Mouse (Mus musculus) lung, embryonic 15.5 days (tissue): Measurements from ENCODE around the gene Vpreb1. TPM values are rescaled to one million over a fixed set of nuclear protein-coding genes. Genes with fewer than 3 reads are reported as not detected.
"Not testable (repeated sequence)": the region's sequence is repeated elsewhere in the genome, so short reads cannot be mapped to it uniquely, and the experiment has no call there.

ENCODE experiments used
- ATAC-seq: fragments of 200-750 bp; cut with Nextera tagmentation; 2 replicates; pipeline ENCODE4 v1.8.0; 2017; ENCODE audit warnings: moderate number of reproducible peaks, borderline replicate concordance; ENCODE audit not compliant: low FRiP score, low TSS enrichment; ENCODE audit errors: extremely low read depth
- H3K27ac ChIP-seq: fragments of 300-500 bp; sonication (generic); 2 replicates; pipeline ENCODE4 v1.5.1; 2015; ENCODE audit warnings: moderate library complexity, mild to moderate bottlenecking, inconsistent platforms
- H3K27me3 ChIP-seq: fragments of 300-500 bp; sonication (generic); 2 replicates; pipeline ENCODE4 v1.6.1; 2015; ENCODE audit warnings: inconsistent platforms
- H3K36me3 ChIP-seq: fragments of 300-500 bp; sonication (generic); 2 replicates; pipeline ENCODE4 v1.6.1; 2015; ENCODE audit warnings: inconsistent platforms
- H3K4me1 ChIP-seq: fragments of 300-500 bp; sonication (generic); 2 replicates; pipeline ENCODE4 v1.6.1; 2015; ENCODE audit warnings: inconsistent platforms
- H3K4me2 ChIP-seq: fragments of 300-500 bp; sonication (generic); 2 replicates; pipeline ENCODE4 v1.6.1; 2015; ENCODE audit warnings: inconsistent platforms, mild to moderate bottlenecking, moderate library complexity
- H3K4me3 ChIP-seq: fragments of 300-500 bp; sonication (generic); 2 replicates; pipeline ENCODE4 v1.5.1; 2015; ENCODE audit warnings: mild to moderate bottlenecking, inconsistent platforms
- H3K9ac ChIP-seq: fragments of 300-500 bp; sonication (generic); 2 replicates; pipeline ENCODE4 v1.6.1; 2015; ENCODE audit warnings: inconsistent platforms
- H3K9me3 ChIP-seq: fragments of 300-500 bp; sonication (generic); 2 replicates; pipeline ENCODE4 v1.6.1; 2016; ENCODE audit warnings: inconsistent platforms
- WGBS: fragments of 180-500 bp; shearing (Covaris S2); methylation state at CpG from one replicate; pipeline ENCODE4 v1.1.7; 2015; 5-methylcytosine and 5-hydroxymethylcytosine counted together
- polyA plus RNA-seq: library from polyadenylated mRNA; unstranded; fragments of >200 nt; fragmentation: Nextera tagmentation; extraction: Ambion mirVana; gene quantifications from 2 replicates; pipeline ENCODE4 v1.2.1, GENCODE M21; 2015

The Vpreb1 gene
- polyA plus RNA-seq, 1 experiment from 2014 or later = 2.6 TPM

GRCm38 (mm10) chr16:16892366-16892765 is 21.7 kb upstream of the Vpreb1 start:
- WGBS = 95% methylated on average over 7 of the region's 7 CpGs
- Histone ChIP-seq H3K27ac (no peak overlapping the region), H3K9me3 (no peaks in the 10 kb centered on the region), H3K4me3 (no peak overlapping the region), H3K4me2 (no peak overlapping the region), H3K27me3 (no peaks in the 10 kb centered on the region), H3K9ac (no peak overlapping the region), H3K4me1 (peaks cover 6% of the 10 kb centered on the region), H3K36me3 (peaks cover 70% of the 10 kb centered on the region)
- no peak for ATAC-seq

- 92% methylated on average over 1 of the region's 1 CpGs for WGBS
- Histone ChIP-seq H3K9ac (no peak overlapping the region), H3K9me3 (no peaks in the 10 kb centered on the region), H3K4me1 (no peaks in the 10 kb centered on the region), H3K27ac (no peak overlapping the region), H3K4me3 (no peak overlapping the region), H3K27me3 (no peaks in the 10 kb centered on the region), H3K36me3 (peaks cover 99% of the 10 kb centered on the region), H3K4me2 (no peak overlapping the region)
- no peak for ATAC-seq
Measured at GRCm38 (mm10) chr16:16888341-16888740, 17.7 kb upstream of the Vpreb1 start.

DNA sequence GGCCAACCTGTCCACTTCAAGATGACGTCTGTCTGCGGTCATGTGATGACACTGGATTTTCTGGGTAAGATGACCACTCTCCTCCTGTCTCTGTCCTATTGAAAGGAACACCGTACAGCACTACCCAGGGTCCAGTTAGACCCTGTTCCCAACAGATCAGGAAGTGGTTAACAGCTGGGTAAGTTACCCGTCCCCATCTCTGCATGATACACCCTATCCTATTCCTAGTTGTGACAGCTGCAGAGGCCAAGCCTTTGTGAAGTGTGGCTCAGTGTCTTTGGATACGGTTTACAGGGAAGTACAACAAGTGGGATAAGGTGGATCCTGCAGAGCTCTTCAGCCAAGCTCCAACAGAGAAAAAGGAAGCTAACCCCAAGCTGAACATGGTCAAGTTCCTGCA is 8.4 kb upstream of the Vpreb1 start:
- no peak for ATAC-seq
- Histone ChIP-seq H3K36me3 (peaks cover 86% of the 10 kb centered on the region), H3K27ac (no peak overlapping the region), H3K4me1 (no peaks in the 10 kb centered on the region), H3K27me3 (no peaks in the 10 kb centered on the region), H3K9me3 (no peaks in the 10 kb centered on the region), H3K4me2 (no peak overlapping the region), H3K9ac (no peak overlapping the region), H3K4me3 (no peak overlapping the region)
- 86% methylated on average over 5 of the region's 5 CpGs for WGBS

GRCm38 (mm10) chr16:16870241-16870616 is 414 bp downstream of the Vpreb1 start:
- Histone ChIP-seq H3K4me3 (peak overlapping the region; percentile 68), H3K9ac (peak overlapping the region; percentile 90), H3K9me3 (no peaks in the 10 kb centered on the region), H3K4me2 (peak overlapping the region; percentile 61), H3K27me3 (no peaks in the 10 kb centered on the region), H3K4me1 (peaks cover 16% of the 10 kb centered on the region), H3K27ac (peak overlapping the region; percentile 96), H3K36me3 (peaks cover 4% of the 10 kb centered on the region; the same call in 1 of the 2 replicates)
- 35% methylated on average over 7 of the region's 7 CpGs for WGBS
- ATAC-seq = no peak

DNA sequence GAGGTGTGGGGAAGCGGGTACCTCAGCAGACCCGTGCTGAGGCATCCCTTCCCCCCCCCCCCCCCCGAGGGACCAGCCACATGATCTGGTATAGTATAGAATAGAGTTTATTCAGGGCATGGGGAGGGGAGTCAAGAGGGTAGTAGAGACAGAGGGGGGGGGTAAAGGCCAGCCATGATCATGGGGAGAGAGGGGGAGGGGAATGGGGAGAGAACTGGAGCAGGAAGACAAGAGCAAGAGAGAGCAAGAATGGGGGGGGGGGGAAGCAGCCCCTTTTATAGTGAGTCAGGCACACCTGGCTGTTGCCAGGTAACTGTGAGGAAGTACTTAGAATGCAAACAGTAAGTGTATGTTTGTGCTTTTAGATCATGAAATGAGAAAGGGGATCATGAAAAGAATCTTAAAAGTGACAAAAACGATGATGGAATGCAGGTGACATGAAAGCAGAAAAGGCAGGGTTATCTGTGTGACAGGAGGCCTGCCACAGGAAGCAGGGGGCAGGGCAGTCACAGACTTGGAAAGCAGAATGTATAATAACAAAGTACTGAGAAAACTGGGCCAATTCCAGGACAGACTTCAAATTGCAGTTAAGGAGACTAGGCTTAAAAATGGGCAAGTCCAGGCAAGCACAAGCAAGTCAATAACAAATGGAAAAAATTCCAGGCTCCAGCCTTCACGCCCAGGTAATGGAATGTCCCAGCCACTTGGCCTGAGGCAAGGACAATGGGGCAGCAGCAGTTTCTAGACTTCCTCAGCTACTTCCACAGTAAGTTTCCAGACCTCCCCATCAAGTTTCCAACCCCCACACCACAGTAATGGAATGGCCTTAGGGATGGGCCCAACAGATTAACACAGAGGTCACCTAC is 4.7 kb downstream of the Vpreb1 start:
- no peak overlapping the region for H3K4me3 ChIP-seq
- ATAC-seq = no peak
- H3K4me1 ChIP-seq = 0 out of 2 replicates have a peak, but pooled peaks cover 3% of the 10 kb centered on the region
- H3K27me3 ChIP-seq = no peaks in the 10 kb centered on the region
- no peaks in the 10 kb centered on the region for H3K9me3 ChIP-seq
- no peaks in the 10 kb centered on the region for H3K36me3 ChIP-seq
- WGBS = 26% methylated on average over 4 of the region's 5 CpGs
- no peak overlapping the region for H3K9ac ChIP-seq
- H3K27ac ChIP-seq = peak overlapping the region; percentile 63; the same call in 1 of the 2 replicates
- H3K4me2 ChIP-seq = no peak overlapping the region

GRCm38 (mm10) chr16:16865217-16865616 is 5.4 kb downstream of the Vpreb1 start:
- H3K9me3 ChIP-seq = no peaks in the 10 kb centered on the region
- no peak for ATAC-seq
- no peaks in the 10 kb centered on the region for H3K36me3 ChIP-seq
- no peaks in the 10 kb centered on the region for H3K27me3 ChIP-seq
- 0 out of 2 replicates have a peak, but pooled peaks cover 2% of the 10 kb centered on the region for H3K4me1 ChIP-seq
- no peak overlapping the region for H3K4me3 ChIP-seq
- no peak overlapping the region for H3K27ac ChIP-seq
- H3K9ac ChIP-seq = no peak overlapping the region
- no peak overlapping the region for H3K4me2 ChIP-seq

DNA sequence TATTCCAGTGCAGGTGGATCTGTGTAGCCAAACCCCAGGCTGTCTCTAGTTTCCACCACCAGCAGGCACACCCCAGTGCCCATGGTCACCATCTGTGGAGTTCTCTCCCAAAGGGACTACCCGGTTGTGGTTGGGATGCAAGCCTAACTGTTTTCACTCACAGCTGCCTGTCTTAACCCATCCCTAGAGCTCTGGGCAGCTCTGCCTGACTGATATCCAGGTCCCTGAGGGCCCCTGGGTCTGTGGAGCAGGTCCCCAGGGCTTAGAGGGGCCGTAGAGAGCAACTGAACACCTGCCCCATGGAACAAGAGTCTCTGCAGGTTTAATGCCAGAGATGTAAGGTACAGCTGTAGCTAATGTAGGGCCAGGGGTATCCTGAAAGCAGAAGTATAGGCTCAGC is 6.7 kb downstream of the Vpreb1 start, which contains the start of gene Igll1:
Gene Igll1 (minus strand): TSS at position 8 of the 400 bp plus-strand sequence.
- Histone ChIP-seq H3K4me1 (no peaks in the 10 kb centered on the region), H3K4me2 (no peak within 1 kb of the TSS), H3K9ac (no peak within 1 kb of the TSS), H3K27ac (no peak within 1 kb of the TSS), H3K27me3 (no peaks in the 10 kb centered on the region), H3K36me3 (no peaks in the 10 kb centered on the region), H3K9me3 (no peaks in the 10 kb centered on the region), H3K4me3 (no peak within 1 kb of the TSS)
- no peak for ATAC-seq
- WGBS = 75% methylated on average over 2 of the region's 2 CpGs

DNA sequence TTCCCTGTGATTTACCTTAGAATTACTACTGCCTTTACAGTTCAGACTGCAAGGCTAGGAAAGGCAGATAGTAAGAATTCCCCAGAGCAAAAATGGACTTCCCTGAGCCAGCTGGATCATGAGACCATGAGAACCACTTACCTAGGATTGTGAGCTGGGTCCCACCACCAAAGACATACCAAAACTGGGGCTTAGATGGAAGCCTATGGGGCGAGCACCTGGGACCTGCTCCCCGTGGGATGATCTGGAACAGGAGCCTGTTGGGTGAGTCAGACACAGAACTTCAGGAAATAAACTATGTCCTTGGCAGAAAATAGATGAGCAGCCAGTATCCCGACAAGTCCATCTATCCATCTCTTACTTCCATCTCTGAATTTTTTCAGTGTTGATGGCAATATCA is 8.4 kb downstream of the Vpreb1 start:
- 64% methylated on average over 3 of the region's 3 CpGs for WGBS
- Histone ChIP-seq H3K27ac (no peak overlapping the region), H3K9ac (no peak overlapping the region), H3K27me3 (no peaks in the 10 kb centered on the region), H3K4me3 (no peak overlapping the region), H3K4me2 (no peak overlapping the region), H3K9me3 (no peaks in the 10 kb centered on the region), H3K36me3 (no peaks in the 10 kb centered on the region), H3K4me1 (no peaks in the 10 kb centered on the region)
- ATAC-seq = no peak

- Histone ChIP-seq H3K36me3 (no peaks in the 10 kb centered on the region), H3K4me1 (no peaks in the 10 kb centered on the region), H3K27me3 (no peaks in the 10 kb centered on the region), H3K9ac (no peak overlapping the region), H3K4me2 (no peak overlapping the region), H3K27ac (no peak overlapping the region), H3K4me3 (no peak overlapping the region), H3K9me3 (no peaks in the 10 kb centered on the region)
- 63% methylated on average over 13 of the region's 13 CpGs for WGBS
- no peak for ATAC-seq
Measured at GRCm38 (mm10) chr16:16856731-16857476, 13.7 kb downstream of the Vpreb1 start.

DNA sequence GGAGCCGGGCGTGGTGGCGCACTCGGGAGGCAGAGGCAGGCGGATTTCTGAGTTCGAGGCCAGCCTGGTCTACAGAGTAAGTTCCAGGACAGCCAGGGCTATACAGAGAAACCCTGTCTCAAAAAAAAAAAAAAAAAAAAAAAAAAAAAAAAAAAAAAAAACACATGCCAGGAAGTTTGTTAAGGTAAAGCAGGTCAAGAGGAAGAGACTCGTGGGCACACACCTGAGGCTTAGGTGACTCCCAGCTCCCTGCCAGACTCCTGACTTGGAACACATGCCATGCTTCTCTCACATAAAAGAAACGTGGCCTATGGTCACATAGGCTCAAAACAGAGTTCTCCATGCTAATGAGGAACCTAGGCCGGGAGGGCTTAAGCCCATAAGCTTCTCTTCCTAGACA is 14.6 kb downstream of the Vpreb1 start:
- 76% methylated on average over 9 of the region's 9 CpGs for WGBS
- H3K4me2 ChIP-seq, H3K36me3 ChIP-seq, H3K9ac ChIP-seq, H3K9me3 ChIP-seq, H3K27me3 ChIP-seq, H3K27ac ChIP-seq, ATAC-seq, H3K4me1 ChIP-seq, H3K4me3 ChIP-seq: not testable (repeated sequence)

DNA sequence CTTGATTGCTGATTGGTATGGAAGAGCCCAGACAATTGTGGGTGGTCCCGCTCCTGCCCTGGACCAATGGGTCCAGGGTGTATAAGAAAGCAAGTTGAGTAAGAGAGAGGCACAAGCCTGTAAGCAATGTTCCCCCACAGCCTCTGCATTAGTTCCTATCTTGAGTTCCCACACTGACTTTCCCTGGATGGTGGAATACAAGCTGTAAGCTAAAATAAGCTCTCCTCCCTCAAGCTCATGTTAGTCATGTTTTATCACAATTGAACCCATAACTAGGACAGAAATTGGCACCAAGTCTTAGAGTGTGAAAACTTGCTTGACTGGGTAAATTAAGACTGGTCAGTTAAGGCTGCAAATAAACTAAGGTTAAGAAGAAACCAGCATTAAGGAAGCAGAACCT is 15.1 kb downstream of the Vpreb1 start:
- Histone ChIP-seq H3K9ac (no peak overlapping the region), H3K4me3 (no peak overlapping the region), H3K36me3 (no peaks in the 10 kb centered on the region), H3K27me3 (no peaks in the 10 kb centered on the region), H3K4me2 (no peak overlapping the region), H3K4me1 (no peaks in the 10 kb centered on the region), H3K9me3 (no peaks in the 10 kb centered on the region), H3K27ac (no peak overlapping the region)
- no peak for ATAC-seq
- WGBS = 86% methylated on average over 1 of the region's 1 CpGs

DNA sequence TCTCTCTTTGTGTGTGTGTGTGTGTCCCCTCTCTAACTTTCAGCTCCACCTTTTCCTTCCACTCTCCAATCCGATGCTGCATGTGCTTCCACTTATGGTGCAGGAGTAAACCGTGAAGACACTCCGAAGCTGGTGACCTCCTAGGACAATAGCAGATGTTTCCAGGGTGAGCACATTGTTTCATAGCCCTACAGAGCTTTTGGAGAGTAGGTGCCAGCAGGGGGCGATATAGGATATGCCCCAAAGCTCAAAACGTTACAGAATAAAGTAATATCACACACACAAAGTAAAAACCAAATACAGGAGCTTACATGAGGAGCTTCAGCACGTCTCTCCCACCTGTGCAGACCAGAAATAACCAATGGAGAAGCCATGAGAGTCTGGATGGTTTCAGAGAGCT is 15.8 kb downstream of the Vpreb1 start:
- Histone ChIP-seq H3K9ac (no peak overlapping the region), H3K4me3 (no peak overlapping the region), H3K27me3 (no peaks in the 10 kb centered on the region), H3K4me2 (no peak overlapping the region), H3K36me3 (no peaks in the 10 kb centered on the region), H3K9me3 (no peaks in the 10 kb centered on the region), H3K27ac (no peak overlapping the region), H3K4me1 (no peaks in the 10 kb centered on the region)
- no peak for ATAC-seq
- 25% methylated on average over 6 of the region's 6 CpGs for WGBS
